Mouse (Mus musculus) hindbrain, embryonic 15.5 days (tissue): ENCODE results near the gene Banf2. TPM values are rescaled to one million over a fixed set of nuclear protein-coding genes. Genes with fewer than 3 reads are reported as not detected.

Experiments used
- ATAC-seq: fragments of 200-750 bp; cut with Nextera tagmentation; 2 replicates; pipeline ENCODE4 v1.8.0; 2017; ENCODE audit warnings: low read depth, moderate number of reproducible peaks, moderate TSS enrichment; ENCODE audit not compliant: low FRiP score
- H3K27ac ChIP-seq: fragments of 300-500 bp; sonication (generic); replicated peaks from 2 replicates; pipeline ENCODE4 v1.5.1; 2015; ENCODE audit warnings: mild to moderate bottlenecking, inconsistent platforms
- H3K27me3 ChIP-seq: fragments of 300-500 bp; sonication (generic); 2 replicates; pipeline ENCODE4 v1.6.1; 2015; ENCODE audit warnings: control low read depth, inconsistent platforms
- H3K36me3 ChIP-seq: fragments of 300-500 bp; sonication (generic); 2 replicates; pipeline ENCODE4 v1.6.1; 2015; ENCODE audit warnings: control low read depth, inconsistent platforms
- H3K4me1 ChIP-seq: fragments of 300-500 bp; sonication (generic); replicated peaks from 2 replicates; pipeline ENCODE4 v1.6.1; 2015; ENCODE audit warnings: control low read depth, inconsistent platforms
- H3K4me2 ChIP-seq: fragments of 300-500 bp; sonication (generic); 2 replicates; pipeline ENCODE4 v1.6.1; 2015; ENCODE audit warnings: moderate library complexity, mild to moderate bottlenecking, inconsistent platforms
- H3K4me3 ChIP-seq: fragments of 300-500 bp; sonication (generic); 2 replicates; pipeline ENCODE4 v1.5.1; 2015; ENCODE audit warnings: mild to moderate bottlenecking, inconsistent platforms
- H3K9ac ChIP-seq: fragments of 300-500 bp; sonication (generic); 2 replicates; pipeline ENCODE4 v1.6.1; 2015; ENCODE audit warnings: inconsistent platforms
- H3K9me3 ChIP-seq: fragments of 300-500 bp; sonication (generic); 2 replicates; pipeline ENCODE4 v1.6.1; 2016; ENCODE audit warnings: control low read depth, inconsistent platforms
- WGBS: fragments of 180-500 bp; shearing (Covaris S2); methylation state at CpG from one replicate; pipeline ENCODE4 v1.1.7; 2015; 5-methylcytosine and 5-hydroxymethylcytosine counted together
- polyA plus RNA-seq: library from polyadenylated mRNA; unstranded; fragments of >200 nt; fragmentation: Nextera tagmentation; extraction: Ambion mirVana; gene quantifications from 2 replicates; pipeline ENCODE4 v1.2.1, GENCODE M21; 2015

Banf2 gene
- polyA plus RNA-seq, 1 experiment from 2014 or later: not detected

- Histone ChIP-seq H3K4me3 (no peak overlapping the region), H3K4me1 (no peaks in the 10 kb centered on the region), H3K9me3 (no peaks in the 10 kb centered on the region), H3K36me3 (no peaks in the 10 kb centered on the region), H3K9ac (no peak overlapping the region), H3K4me2 (no peak overlapping the region), H3K27ac (no peak overlapping the region), H3K27me3 (no peaks in the 10 kb centered on the region)
- 76% methylated on average over 6 of the region's 6 CpGs for WGBS
- ATAC-seq: no peak
Observed at GRCm38 (mm10) chr2:144044726-144045125, 11.9 kb downstream of the Banf2 start.

GRCm38 (mm10) chr2:144045756-144046560 lies 13.1 kb downstream of the Banf2 start:
- peak; percentile 51; the same call in 1 of the 2 replicates for ATAC-seq
- WGBS: 67% methylated on average over 5 of the region's 5 CpGs
- Histone ChIP-seq H3K36me3 (no peaks in the 10 kb centered on the region), H3K9ac (no peak overlapping the region), H3K27me3 (no peaks in the 10 kb centered on the region), H3K4me3 (no peak overlapping the region), H3K27ac (no peak overlapping the region), H3K4me1 (no peaks in the 10 kb centered on the region), H3K4me2 (no peak overlapping the region), H3K9me3 (no peaks in the 10 kb centered on the region)

DNA sequence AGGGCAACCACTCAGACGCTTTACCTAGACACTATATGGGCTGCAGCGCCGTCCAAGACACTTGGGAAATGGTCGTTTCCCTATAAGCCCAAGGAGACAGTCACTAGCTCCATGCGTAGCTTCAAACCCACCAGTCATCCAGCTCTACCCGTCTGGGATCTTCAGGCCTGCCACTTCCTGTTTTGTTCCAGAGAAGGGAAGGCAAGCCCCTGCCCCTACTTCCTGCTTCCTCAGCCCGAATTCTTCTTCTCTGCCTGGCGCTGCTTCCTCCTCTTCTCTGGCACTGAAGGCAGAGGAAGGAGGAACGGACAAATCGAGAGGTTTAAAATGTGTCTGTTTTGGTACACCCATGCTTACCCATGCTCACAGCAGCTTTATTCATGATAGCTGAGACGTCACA lies 14.1 kb downstream of the Banf2 start:
- WGBS: 82% methylated on average over 11 of the region's 11 CpGs
- no peak overlapping the region for H3K4me2 ChIP-seq
- H3K4me1 ChIP-seq: no peaks in the 10 kb centered on the region

DNA sequence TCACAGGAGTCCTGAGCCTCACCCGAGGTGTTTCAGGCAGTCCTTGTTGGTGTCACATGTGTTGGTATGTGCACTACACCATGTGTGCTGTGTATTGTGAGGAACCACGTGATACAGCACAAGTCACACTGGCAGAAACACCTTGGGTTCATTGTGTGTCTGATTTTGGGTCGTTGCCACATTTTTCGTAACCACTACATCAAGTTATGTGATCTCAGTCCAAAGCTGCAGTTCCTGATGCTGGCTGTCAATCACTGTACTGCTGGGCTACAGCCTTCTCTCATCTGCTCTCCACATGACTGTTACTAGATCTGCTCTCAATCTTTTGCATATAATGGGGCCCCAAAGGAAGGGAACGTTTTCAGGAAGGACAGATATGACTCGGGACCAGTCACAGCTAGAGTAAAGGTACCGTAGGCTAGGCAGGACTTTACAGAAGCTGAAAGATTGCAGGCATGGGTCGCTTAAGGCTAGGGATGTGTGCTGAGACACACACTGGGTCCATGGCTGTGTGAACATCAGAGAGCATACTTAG lies 17.4 kb downstream of the Banf2 start:
- H3K27me3 ChIP-seq: no peaks in the 10 kb centered on the region
- no peak overlapping the region for H3K4me3 ChIP-seq
- H3K27ac ChIP-seq: no peak overlapping the region
- H3K4me1 ChIP-seq: no peaks in the 10 kb centered on the region
- no peak overlapping the region for H3K4me2 ChIP-seq
- 84% methylated on average over 8 of the region's 8 CpGs for WGBS
- no peaks in the 10 kb centered on the region for H3K9me3 ChIP-seq
- ATAC-seq: no peak
- no peak overlapping the region for H3K9ac ChIP-seq
- H3K36me3 ChIP-seq: no peaks in the 10 kb centered on the region

More for the DNA sequence above, 14.1 kb downstream of the Banf2 start:
- Histone ChIP-seq H3K4me3 (no peak overlapping the region), H3K27me3 (no peaks in the 10 kb centered on the region), H3K36me3 (no peaks in the 10 kb centered on the region), H3K27ac (no peak overlapping the region), H3K9me3 (no peaks in the 10 kb centered on the region), H3K9ac (no peak overlapping the region)
- ATAC-seq: no peak

- ATAC-seq: no peak
- Histone ChIP-seq H3K4me2 (no peak overlapping the region), H3K27me3 (no peaks in the 10 kb centered on the region), H3K36me3 (no peaks in the 10 kb centered on the region), H3K4me3 (no peak overlapping the region), H3K4me1 (no peaks in the 10 kb centered on the region), H3K9me3 (no peaks in the 10 kb centered on the region), H3K9ac (no peak overlapping the region), H3K27ac (no peak overlapping the region)
- 91% methylated on average over 6 of the region's 6 CpGs for WGBS
Observed at GRCm38 (mm10) chr2:144050861-144051260, 18.0 kb downstream of the Banf2 start.

- Histone ChIP-seq H3K9ac (no peak overlapping the region), H3K36me3 (no peaks in the 10 kb centered on the region), H3K27ac (no peak overlapping the region), H3K4me2 (no peak overlapping the region), H3K4me3 (no peak overlapping the region), H3K27me3 (no peaks in the 10 kb centered on the region), H3K9me3 (no peaks in the 10 kb centered on the region), H3K4me1 (no peaks in the 10 kb centered on the region)
- 78% methylated on average over 8 of the region's 8 CpGs for WGBS
- ATAC-seq: peak; percentile 79
Observed at GRCm38 (mm10) chr2:144052410-144053065, 19.7 kb downstream of the Banf2 start.

GRCm38 (mm10) chr2:144057735-144058134 lies 24.9 kb downstream of the Banf2 start:
- Histone ChIP-seq H3K9ac (no peak overlapping the region), H3K27ac (no peak overlapping the region), H3K36me3 (no peaks in the 10 kb centered on the region), H3K9me3 (no peaks in the 10 kb centered on the region), H3K4me1 (no peaks in the 10 kb centered on the region), H3K27me3 (no peaks in the 10 kb centered on the region), H3K4me3 (no peak overlapping the region), H3K4me2 (no peak overlapping the region)
- ATAC-seq: no peak
- WGBS: 54% methylated on average over 2 of the region's 2 CpGs

DNA sequence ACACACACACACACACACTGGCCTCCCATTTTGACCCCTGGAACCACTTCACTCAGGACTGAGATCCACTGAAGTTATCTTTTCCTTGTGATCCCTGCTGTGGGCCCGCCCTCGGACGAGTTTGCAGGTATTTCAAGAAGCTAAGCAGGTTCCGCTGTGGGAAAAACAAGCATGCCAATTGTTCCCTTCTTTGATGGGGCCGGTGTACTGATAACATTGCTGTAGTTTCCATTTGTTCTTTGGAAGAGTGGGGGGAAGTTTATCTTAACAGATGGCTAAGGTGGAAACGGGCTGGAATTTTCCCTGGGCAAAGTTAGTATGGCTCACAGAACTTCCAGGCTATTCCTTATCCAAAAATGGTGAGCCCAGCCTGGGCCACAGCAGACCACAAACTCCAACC lies 28.8 kb downstream of the Banf2 start:
- Histone ChIP-seq H3K9ac (no peak overlapping the region), H3K27me3 (no peaks in the 10 kb centered on the region), H3K4me3 (no peak overlapping the region), H3K4me1 (no peaks in the 10 kb centered on the region), H3K4me2 (no peak overlapping the region), H3K36me3 (no peaks in the 10 kb centered on the region), H3K9me3 (no peaks in the 10 kb centered on the region), H3K27ac (no peak overlapping the region)
- WGBS: 86% methylated on average over 6 of the region's 6 CpGs
- ATAC-seq: no peak

GRCm38 (mm10) chr2:144065499-144065898 lies 32.6 kb downstream of the Banf2 start:
- no peaks in the 10 kb centered on the region for H3K36me3 ChIP-seq
- no peaks in the 10 kb centered on the region for H3K27me3 ChIP-seq
- no peaks in the 10 kb centered on the region for H3K9me3 ChIP-seq
- ATAC-seq: no peak
- no peak overlapping the region for H3K4me3 ChIP-seq
- no peak overlapping the region for H3K4me2 ChIP-seq
- 96% methylated on average over 2 of the region's 2 CpGs for WGBS
- no peaks in the 10 kb centered on the region for H3K4me1 ChIP-seq
- H3K9ac ChIP-seq: no peak overlapping the region
- no peak overlapping the region for H3K27ac ChIP-seq

GRCm38 (mm10) chr2:144069663-144070062 lies 36.8 kb downstream of the Banf2 start:
- no peak overlapping the region for H3K4me2 ChIP-seq
- 90% methylated on average over 4 of the region's 4 CpGs for WGBS
- no peak overlapping the region for H3K4me3 ChIP-seq
- no peaks in the 10 kb centered on the region for H3K36me3 ChIP-seq
- H3K4me1 ChIP-seq: no peaks in the 10 kb centered on the region
- no peak overlapping the region for H3K9ac ChIP-seq
- no peaks in the 10 kb centered on the region for H3K27me3 ChIP-seq
- no peak overlapping the region for H3K27ac ChIP-seq
- H3K9me3 ChIP-seq: no peaks in the 10 kb centered on the region
- no peak for ATAC-seq

DNA sequence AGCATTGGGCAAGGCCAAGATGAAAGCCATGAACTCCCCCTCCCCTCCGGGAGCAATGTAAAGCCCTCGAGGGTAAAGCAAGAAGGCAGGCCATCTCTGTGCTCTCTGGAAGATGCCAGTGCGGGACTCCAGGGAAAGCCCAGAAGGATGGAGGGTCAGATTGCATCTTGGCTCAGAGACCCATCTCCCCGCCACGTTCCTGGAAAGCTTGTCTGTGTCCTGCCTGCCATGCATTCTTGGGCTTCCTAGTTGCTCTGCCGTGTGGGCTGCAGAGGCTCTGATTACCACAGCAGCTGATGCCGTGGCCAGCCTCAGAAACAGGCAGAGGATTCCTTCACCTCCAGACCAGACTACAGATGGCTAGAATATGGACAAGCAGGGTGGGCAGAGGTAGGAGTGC lies 37.6 kb downstream of the Banf2 start:
- Histone ChIP-seq H3K27ac (no peak overlapping the region), H3K4me1 (no peaks in the 10 kb centered on the region), H3K4me2 (no peak overlapping the region), H3K9me3 (no peaks in the 10 kb centered on the region), H3K9ac (no peak overlapping the region), H3K36me3 (no peaks in the 10 kb centered on the region), H3K4me3 (no peak overlapping the region), H3K27me3 (no peaks in the 10 kb centered on the region)
- no peak for ATAC-seq
- WGBS: 83% methylated on average over 7 of the region's 7 CpGs

GRCm38 (mm10) chr2:144072642-144073041 lies 39.8 kb downstream of the Banf2 start:
- ATAC-seq: no peak
- WGBS: 36% methylated on average over 7 of the region's 7 CpGs

More at GRCm38 (mm10) chr2:144072642-144073041, 39.8 kb downstream of the Banf2 start:
- Histone ChIP-seq H3K9ac (no peak overlapping the region), H3K27ac (no peak overlapping the region), H3K36me3 (no peaks in the 10 kb centered on the region), H3K9me3 (no peaks in the 10 kb centered on the region), H3K4me3 (no peak overlapping the region), H3K4me1 (no peaks in the 10 kb centered on the region), H3K27me3 (no peaks in the 10 kb centered on the region), H3K4me2 (no peak overlapping the region)
